Mouse (Mus musculus): Measurements from ENCODE around the gene Il2ra.

Il2ra gene

GRCm38 (mm10) chr2:11653780-11654179, 11.2 kb downstream of the Il2ra start:
- DNase-seq: no peak

DNA sequence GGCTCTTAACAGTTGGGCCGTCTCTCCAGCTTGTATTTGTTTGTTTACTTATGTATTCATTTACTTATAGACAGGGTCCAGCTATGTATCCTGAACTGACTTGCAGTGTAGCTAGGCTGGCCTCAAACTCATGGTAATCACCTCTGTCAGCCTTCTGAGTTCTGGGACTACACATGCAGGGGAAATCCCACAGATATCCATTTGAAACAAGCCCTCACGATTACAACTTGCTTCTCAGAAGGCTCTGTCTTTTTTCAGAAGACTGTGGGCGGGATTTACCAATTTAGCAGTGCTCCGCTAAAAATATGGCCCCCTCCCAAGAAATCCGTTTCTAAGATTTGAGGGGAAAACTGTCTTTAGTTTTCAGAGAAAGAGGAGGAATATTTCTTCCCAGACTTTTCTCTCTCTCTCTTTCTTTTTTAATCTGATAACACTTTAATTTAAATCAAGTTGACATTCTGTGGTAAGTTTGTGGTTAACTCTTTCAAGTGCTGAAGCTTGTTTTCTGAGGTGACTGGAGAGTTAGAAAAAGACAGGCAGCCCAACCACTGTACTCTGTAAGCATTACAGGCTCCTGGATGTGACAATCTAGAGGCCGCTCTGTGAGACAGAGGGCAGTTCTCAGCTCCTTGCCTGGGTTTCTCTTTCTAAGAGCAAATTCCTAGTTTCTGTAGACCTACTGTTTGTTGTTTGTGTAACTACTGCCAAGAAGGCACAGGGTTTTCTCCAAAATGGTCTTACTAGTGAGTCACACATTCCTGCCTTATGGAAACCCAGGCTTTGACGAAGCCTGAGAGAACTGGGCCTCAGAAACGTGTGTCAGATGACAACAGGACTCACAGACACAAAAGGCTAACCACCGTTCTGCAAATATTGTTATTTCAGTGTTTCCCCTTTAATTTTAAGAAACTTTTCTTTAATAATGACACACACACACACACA, 12.7 kb downstream of the Il2ra start:
- no peak for DNase-seq

- DNase-seq: no peak
Measured at GRCm38 (mm10) chr2:11657581-11657980, 15.0 kb downstream of the Il2ra start.

GRCm38 (mm10) chr2:11659263-11659662, 16.7 kb downstream of the Il2ra start:
- no peak for DNase-seq

DNA sequence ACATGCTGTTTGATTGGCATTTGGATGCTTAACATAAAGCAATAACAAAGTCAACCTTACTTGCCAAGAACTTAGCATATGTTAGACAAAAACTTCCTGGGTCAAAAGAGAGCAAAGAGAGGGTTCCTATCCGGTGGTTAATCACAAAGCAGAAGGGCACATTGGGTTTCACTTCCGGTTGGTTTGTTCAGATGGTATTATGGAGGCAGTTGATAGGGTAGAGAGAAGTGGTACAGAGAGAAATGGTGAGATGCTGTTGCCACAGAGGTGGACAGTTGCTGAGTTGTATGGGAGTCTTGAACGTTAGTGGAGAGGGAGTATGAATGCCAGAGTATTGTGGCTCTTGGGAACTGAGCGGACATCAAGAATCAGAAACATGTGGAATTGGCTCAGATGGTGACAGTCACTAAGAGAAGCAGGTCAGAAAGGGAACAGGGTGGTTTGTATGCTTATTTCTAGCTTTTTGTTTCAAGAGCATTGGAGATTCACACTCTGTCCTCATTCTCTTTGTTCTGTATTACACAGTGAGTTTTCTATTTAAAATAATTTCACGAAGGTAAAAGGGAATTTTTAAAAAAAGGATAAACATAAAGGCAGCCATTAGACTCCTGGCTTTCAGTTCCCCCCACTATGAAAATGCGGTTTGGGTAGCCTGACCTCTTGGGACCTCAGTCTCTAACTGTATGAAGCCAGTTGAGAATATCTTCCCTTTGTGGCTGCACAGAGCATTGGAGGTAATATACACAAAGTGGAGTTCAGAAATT, 19.7 kb downstream of the Il2ra start:
- no peak for DNase-seq

- no peak for DNase-seq
Measured at GRCm38 (mm10) chr2:11662907-11663230, 20.3 kb downstream of the Il2ra start.

DNA sequence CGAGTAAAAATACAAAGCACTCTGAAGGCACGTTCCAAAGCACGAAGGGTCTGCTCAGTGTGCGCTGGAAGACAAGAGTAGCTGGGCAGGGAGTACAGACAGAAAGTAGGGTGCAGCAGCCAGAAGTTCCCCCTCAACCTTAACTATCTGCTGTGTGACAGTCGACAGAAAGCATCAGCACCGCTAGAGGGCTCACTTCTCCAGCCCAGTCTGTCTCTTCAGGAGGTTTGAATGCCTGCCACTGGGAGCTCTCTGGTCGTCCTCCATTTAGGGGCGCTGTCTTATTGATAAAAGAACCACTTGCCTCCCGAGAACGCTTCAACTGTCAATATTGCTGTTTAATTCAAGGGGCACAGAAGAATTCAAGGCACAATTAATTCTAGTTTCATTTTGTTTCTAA, 21.4 kb downstream of the Il2ra start:
- peak; percentile 92 for DNase-seq

DNA sequence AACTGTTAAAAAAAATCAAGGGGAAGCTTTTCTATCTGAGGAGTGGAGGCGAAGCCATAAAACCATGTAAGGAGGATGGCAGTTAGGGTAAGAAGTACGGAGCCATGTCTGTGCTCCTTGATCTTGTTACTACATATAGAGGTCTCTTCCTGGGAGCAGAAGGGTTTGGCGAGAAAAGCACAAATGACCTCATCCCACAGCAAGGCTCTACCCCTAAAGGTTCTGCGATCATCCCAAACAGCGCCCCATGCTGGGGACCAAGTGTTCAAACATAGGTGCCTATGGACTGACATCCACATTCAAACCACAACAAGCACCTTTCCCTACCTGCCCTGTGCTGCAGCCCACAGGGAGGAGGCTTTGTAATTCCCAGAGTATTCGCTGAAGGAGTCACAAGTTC, 21.8 kb downstream of the Il2ra start:
- no peak for DNase-seq

DNA sequence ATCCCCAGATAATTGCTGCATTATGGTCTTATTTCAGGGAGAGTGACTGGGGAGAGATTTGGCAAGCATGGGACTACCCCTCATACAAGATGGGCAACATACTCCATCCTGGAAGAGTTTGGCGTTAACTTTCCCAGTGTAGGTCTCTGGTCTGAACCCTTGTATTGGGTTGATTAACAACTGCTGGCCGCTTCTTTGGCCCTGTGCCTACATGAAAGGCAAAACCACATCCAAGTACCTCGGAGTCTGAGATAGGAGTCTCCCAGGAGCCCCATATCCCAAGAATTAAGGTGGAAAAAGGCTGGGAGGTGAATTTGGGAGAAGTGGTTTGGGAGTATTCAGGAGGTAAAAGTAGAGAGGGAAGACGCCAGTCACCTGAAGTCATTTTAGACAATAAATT, 22.2 kb downstream of the Il2ra start:
- DNase-seq: no peak

- peak; percentile 36 for DNase-seq
Measured at GRCm38 (mm10) chr2:11665326-11665725, 22.7 kb downstream of the Il2ra start.

GRCm38 (mm10) chr2:11672144-11672543, 29.5 kb downstream of the Il2ra start:
- DNase-seq: peak; percentile 37

DNA sequence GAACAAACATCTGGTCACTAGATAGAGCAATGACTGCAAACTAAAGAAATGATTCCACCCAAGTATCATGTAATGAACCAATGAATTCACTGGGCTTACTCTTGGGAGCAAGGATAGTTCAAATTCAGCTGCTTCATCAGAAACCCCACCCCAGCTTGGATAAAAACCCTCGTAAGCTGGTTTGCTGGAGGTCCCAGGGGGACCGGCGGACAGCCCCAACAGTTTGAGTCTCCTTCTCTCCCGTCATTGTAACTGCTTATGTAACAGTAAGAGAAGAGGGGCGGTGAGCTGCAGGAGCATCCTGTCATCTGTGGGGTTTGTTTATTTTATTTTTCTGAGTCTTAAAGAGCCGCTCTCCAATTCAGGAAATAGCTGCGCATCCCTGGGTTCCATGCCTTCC, 37.0 kb downstream of the Il2ra start:
- DNase-seq: no peak

DNA sequence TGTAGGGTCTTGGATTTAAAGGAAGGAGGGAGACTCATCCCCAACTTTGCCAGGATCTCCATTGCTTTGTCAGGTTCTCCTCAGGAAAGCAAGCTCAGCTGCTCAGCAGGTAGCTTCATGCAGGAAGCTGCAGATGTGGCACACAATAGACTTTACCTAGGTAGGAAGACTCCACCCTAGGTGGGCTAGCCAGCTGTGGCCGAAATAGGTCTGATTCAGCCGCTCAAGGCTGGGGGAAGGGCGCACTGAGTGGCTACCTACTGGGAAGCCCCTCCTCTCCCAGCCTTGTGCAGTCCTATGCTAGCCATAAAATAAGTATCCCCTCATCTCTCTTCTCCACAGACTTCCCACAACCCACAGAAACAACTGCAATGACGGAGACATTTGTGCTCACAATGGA, 40.1 kb downstream of the Il2ra start:
- DNase-seq: no peak

DNA sequence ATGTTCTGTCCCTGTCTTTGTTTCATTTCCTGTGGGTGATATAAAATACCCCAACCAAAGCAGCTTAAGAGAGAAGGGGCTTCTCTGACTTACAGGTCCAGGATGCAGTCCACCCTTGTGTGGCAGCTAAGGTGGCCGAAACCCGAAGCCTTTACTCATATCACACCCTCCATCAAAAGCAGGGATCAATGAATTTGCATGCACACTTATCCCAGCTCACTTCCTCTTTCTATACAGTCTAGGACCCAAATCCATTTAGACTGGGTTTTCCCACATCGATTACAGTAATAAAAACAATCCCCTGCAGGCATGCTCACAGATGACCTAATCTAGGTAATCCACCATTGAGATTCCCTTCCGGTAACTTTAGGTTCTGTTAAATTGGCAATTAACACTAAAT, 43.9 kb downstream of the Il2ra start:
- DNase-seq: no peak

DNA sequence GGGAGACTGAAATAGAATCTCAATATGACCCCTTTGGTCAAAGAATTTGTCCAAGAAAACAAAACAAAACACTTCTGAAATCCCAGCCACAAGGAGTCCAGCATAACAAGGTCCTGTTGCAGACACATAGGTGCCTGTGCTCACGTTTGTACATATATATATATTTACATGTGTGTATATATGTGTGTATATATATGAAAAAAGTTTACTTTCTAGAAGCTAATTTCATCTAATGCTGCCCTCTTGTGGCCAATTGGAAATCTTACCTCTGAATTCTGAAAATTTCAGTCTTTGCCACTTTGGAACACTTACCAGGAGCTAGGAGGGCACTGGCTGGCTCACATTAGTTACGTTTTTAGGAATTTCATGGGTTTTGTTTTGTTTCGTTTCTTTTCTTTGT, 44.8 kb downstream of the Il2ra start:
- DNase-seq: peak; percentile 49

- no peak for DNase-seq
Measured at GRCm38 (mm10) chr2:11690201-11690890, 47.7 kb downstream of the Il2ra start.

DNA sequence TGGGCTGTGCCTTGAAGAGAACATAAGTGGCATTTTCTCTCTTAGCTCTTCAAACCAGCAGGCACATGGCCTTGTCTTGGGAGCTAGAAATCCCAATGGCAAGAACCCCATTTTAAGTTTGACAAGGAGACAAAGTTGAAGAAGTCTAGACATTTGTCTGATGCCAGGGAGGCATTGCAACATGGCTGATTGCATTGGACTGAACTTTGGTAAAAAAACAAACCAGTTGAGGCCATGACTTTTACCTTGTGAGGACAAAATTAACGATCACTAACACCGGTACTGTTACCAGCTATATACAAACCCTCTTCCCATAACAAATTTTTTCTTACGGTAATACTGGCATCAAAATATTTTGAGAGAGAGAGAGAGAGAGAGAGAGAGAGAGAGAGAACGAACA, 50.7 kb downstream of the Il2ra start:
- no peak for DNase-seq

DNA sequence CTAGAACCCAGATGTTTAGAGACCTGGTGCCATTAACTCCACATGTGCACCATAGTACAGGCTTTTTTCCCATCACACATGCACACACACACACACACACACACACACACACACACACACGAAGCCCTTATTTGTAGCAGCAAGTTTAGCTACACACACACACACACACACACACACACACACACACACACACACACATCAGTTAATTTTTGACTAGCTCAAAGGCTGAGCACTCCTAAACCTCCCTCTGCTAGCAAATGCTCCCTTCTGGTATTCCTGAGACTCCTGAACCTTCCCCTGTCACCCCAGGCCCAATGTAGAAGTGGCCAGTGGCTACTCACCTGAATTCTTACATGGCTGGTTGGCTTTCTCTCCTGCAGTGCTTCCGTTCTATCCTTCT, 51.5 kb downstream of the Il2ra start:
- no peak for DNase-seq

GRCm38 (mm10) chr2:11695867-11696266, 53.3 kb downstream of the Il2ra start:
- no peak for DNase-seq

DNA sequence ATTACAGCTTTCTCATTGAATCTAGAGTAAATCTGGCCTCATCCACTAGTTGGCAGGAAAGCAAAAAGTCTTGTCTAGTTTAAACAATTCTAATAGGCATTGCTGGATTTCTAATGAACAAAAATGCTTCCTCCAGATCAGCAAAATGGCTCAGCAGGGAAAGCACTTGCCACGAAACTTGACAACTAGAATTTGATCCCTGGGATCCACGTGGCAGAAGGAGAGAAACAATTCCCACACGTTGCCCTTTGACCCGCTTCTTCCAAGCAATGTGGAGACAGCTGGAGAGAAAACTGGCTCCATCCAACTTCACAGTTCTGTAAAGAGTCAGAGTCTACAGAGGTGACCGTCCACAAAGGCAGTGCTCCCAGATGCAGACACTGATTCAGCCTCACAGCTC, 56.4 kb downstream of the Il2ra start:
- DNase-seq: no peak

- DNase-seq: no peak
Measured at GRCm38 (mm10) chr2:11699905-11700304, 57.3 kb downstream of the Il2ra start.

DNA sequence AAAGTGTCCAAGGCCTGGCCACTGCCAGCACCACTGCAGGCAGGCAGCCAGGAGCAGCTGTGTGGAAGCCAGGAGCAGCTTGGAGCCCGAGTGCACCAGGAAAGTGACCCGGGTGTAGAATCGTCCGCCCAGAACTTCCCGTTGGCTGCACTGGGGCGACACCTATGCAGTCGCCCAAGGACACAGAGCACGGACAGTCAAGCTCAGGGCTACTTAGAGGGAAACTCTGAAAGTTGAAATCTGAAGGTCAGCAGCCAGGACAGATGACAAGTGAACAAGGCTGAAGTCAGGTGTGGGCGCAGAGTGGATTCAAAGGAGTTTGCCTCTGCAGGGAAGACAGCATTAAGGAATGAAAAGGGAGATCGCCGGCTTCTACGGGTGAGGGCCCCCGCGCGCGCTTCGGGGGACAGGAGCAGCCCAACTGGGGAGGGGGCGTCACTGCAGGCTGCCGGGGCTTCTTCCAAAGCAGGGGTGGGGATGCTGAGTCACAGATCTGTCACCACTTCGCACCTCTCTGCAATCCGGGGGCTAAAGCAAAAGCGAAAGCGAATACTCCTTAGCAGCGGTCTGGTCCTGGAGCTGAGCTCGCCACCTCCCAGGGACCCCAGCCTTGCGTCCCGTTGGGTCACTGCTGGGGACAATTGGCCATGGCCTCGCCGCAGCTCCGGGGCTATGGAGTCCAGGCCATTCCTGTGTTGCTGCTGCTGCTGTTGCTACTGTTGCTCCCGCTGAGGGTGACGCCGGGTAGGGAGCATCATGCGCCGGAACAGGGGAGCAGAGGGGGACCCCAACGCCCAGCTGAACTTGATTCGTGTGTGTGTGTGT, 62.8 kb downstream of the Il2ra start, which contains the start of gene Il15ra:
Il15ra (plus strand) TSS at position 90 of the 825 bp plus-strand sequence.
- peak; percentile 87 for DNase-seq

Measured in lung, postnatal 36 days (tissue).